Mouse (Mus musculus): ENCODE results near the gene Hoxd13. TPM values are rescaled to one million over a fixed set of nuclear protein-coding genes. Genes with fewer than 3 reads are reported as not detected.

The Hoxd13 gene
- polyA plus RNA-seq, 1 experiment from 2014 or later = 0.09 TPM

GRCm38 (mm10) chr2:74674881-74675665 is 7.0 kb downstream of the Hoxd13 start, which contains the start of gene Hoxd12:
Gene Hoxd12, plus strand, starts transcription at chr2:74675013.
- Histone ChIP-seq H3K4me1 (replicated peaks) (peaks cover 12% of the 10 kb centered on the region; the same call in 1 of the 2 replicates), H3K27me3 (replicated peaks) (peaks cover 92% of the 10 kb centered on the region), H3K27ac (ENCODE audit: poor library complexity, severe bottlenecking) (no peak within 1 kb of the TSS), H3K4me3 (no peak within 1 kb of the TSS), H3K36me3 (no peaks in the 10 kb centered on the region), H3K4me2 (no peak within 1 kb of the TSS), H3K9ac (no peak within 1 kb of the TSS), H3K9me3 (replicated peaks) (no peaks in the 10 kb centered on the region)
- WGBS = 2% methylated on average over 47 of the region's 47 CpGs
- no peak for ATAC-seq (ENCODE audit: insufficient number of reproducible peaks, low FRiP score)

- H3K4me1 ChIP-seq (replicated peaks) = peaks cover 12% of the 10 kb centered on the region; the same call in 1 of the 2 replicates
- no peak overlapping the region for H3K27ac ChIP-seq (ENCODE audit: poor library complexity, severe bottlenecking)
- no peak overlapping the region for H3K9ac ChIP-seq
- 4% methylated on average over 24 of the region's 24 CpGs for WGBS
- no peak for ATAC-seq (ENCODE audit: insufficient number of reproducible peaks, low FRiP score)
- H3K36me3 ChIP-seq = no peaks in the 10 kb centered on the region
- H3K9me3 ChIP-seq (replicated peaks) = no peaks in the 10 kb centered on the region
- peaks cover 94% of the 10 kb centered on the region for H3K27me3 ChIP-seq (replicated peaks)
- no peak overlapping the region for H3K4me3 ChIP-seq
- H3K4me2 ChIP-seq = no peak overlapping the region
Measured at GRCm38 (mm10) chr2:74675666-74676282, 7.7 kb downstream of the Hoxd13 start.

GRCm38 (mm10) chr2:74676376-74677052 is 8.4 kb downstream of the Hoxd13 start:
- Histone ChIP-seq H3K4me3 (no peak overlapping the region), H3K27ac (ENCODE audit: poor library complexity, severe bottlenecking) (no peak overlapping the region), H3K27me3 (replicated peaks) (peaks cover 97% of the 10 kb centered on the region), H3K9ac (no peak overlapping the region), H3K4me2 (no peak overlapping the region), H3K4me1 (replicated peaks) (peaks cover 13% of the 10 kb centered on the region), H3K36me3 (no peaks in the 10 kb centered on the region), H3K9me3 (replicated peaks) (no peaks in the 10 kb centered on the region)
- no peak for ATAC-seq (ENCODE audit: insufficient number of reproducible peaks, low FRiP score)
- whole genome bisulfite sequencing = 6% methylated on average over 9 of the region's 9 CpGs

- H3K36me3 ChIP-seq = no peaks in the 10 kb centered on the region
- peaks cover 97% of the 10 kb centered on the region for H3K27me3 ChIP-seq (replicated peaks)
- H3K27ac ChIP-seq (ENCODE audit: poor library complexity, severe bottlenecking) = no peak overlapping the region
- no peak for ATAC-seq (ENCODE audit: insufficient number of reproducible peaks, low FRiP score)
- no peak overlapping the region for H3K9ac ChIP-seq
- no peaks in the 10 kb centered on the region for H3K9me3 ChIP-seq (replicated peaks)
- H3K4me2 ChIP-seq = no peak overlapping the region
- H3K4me1 ChIP-seq (replicated peaks) = peaks cover 19% of the 10 kb centered on the region
- H3K4me3 ChIP-seq = no peak overlapping the region
- 17% methylated on average over 2 of the region's 2 CpGs for WGBS
Measured at GRCm38 (mm10) chr2:74677106-74677505, 9.0 kb downstream of the Hoxd13 start.

- Histone ChIP-seq H3K9me3 (replicated peaks) (no peaks in the 10 kb centered on the region), H3K4me2 (peak within 1 kb of the TSS; percentile 26; the same call in 1 of the 2 replicates), H3K9ac (no peak within 1 kb of the TSS), H3K4me1 (replicated peaks) (peaks cover 22% of the 10 kb centered on the region), H3K27me3 (replicated peaks) (peaks cover 97% of the 10 kb centered on the region), H3K4me3 (peak within 1 kb of the TSS; percentile 9; the same call in 1 of the 2 replicates), H3K36me3 (no peaks in the 10 kb centered on the region), H3K27ac (ENCODE audit: poor library complexity, severe bottlenecking) (no peak within 1 kb of the TSS)
- ATAC-seq (ENCODE audit: insufficient number of reproducible peaks, low FRiP score) = no peak
- under 1% methylated on average over 15 of the region's 15 CpGs for whole genome bisulfite sequencing
Measured at GRCm38 (mm10) chr2:74678891-74679595, 10.9 kb downstream of the Hoxd13 start, which contains the start of gene Hoxd11. Gene Hoxd11, plus strand, starts transcription at chr2:74679557.

- Histone ChIP-seq H3K27me3 (replicated peaks) (peaks cover 97% of the 10 kb centered on the region), H3K27ac (ENCODE audit: poor library complexity, severe bottlenecking) (no peak overlapping the region), H3K4me2 (peak overlapping the region; percentile 26; the same call in 1 of the 2 replicates), H3K4me3 (peak overlapping the region; percentile 9; the same call in 1 of the 2 replicates), H3K9me3 (replicated peaks) (no peaks in the 10 kb centered on the region), H3K4me1 (replicated peaks) (peaks cover 22% of the 10 kb centered on the region), H3K36me3 (no peaks in the 10 kb centered on the region), H3K9ac (no peak overlapping the region)
- WGBS = 1% methylated on average over 26 of the region's 26 CpGs
- no peak for ATAC-seq (ENCODE audit: insufficient number of reproducible peaks, low FRiP score)
Measured at GRCm38 (mm10) chr2:74679596-74679971, 11.5 kb downstream of the Hoxd13 start.

GRCm38 (mm10) chr2:74679980-74680379 is 11.9 kb downstream of the Hoxd13 start:
- H3K4me1 ChIP-seq (replicated peaks) = peaks cover 22% of the 10 kb centered on the region
- no peaks in the 10 kb centered on the region for H3K9me3 ChIP-seq (replicated peaks)
- H3K27ac ChIP-seq (ENCODE audit: poor library complexity, severe bottlenecking) = no peak overlapping the region
- H3K9ac ChIP-seq = no peak overlapping the region
- H3K36me3 ChIP-seq = no peaks in the 10 kb centered on the region
- peak overlapping the region; percentile 26; the same call in 1 of the 2 replicates for H3K4me2 ChIP-seq
- peak overlapping the region; percentile 9; the same call in 1 of the 2 replicates for H3K4me3 ChIP-seq
- ATAC-seq (ENCODE audit: insufficient number of reproducible peaks, low FRiP score) = no peak
- peaks cover 95% of the 10 kb centered on the region for H3K27me3 ChIP-seq (replicated peaks)
- WGBS = 2% methylated on average over 22 of the region's 23 CpGs

- Histone ChIP-seq H3K27me3 (replicated peaks) (peaks cover 94% of the 10 kb centered on the region), H3K4me1 (replicated peaks) (peaks cover 22% of the 10 kb centered on the region), H3K9ac (no peak overlapping the region), H3K27ac (ENCODE audit: poor library complexity, severe bottlenecking) (no peak overlapping the region), H3K4me3 (no peak overlapping the region), H3K36me3 (no peaks in the 10 kb centered on the region), H3K9me3 (replicated peaks) (no peaks in the 10 kb centered on the region), H3K4me2 (no peak overlapping the region)
- 2% methylated on average over 21 of the region's 21 CpGs for WGBS
- no peak for ATAC-seq (ENCODE audit: insufficient number of reproducible peaks, low FRiP score)
Measured at GRCm38 (mm10) chr2:74680561-74681398, 12.7 kb downstream of the Hoxd13 start.

GRCm38 (mm10) chr2:74681594-74682531 is 13.8 kb downstream of the Hoxd13 start:
- Histone ChIP-seq H3K27ac (ENCODE audit: poor library complexity, severe bottlenecking) (no peak overlapping the region), H3K4me1 (replicated peaks) (peaks cover 22% of the 10 kb centered on the region), H3K9ac (no peak overlapping the region), H3K27me3 (replicated peaks) (peaks cover 88% of the 10 kb centered on the region), H3K4me3 (peak overlapping the region; percentile 40), H3K36me3 (no peaks in the 10 kb centered on the region), H3K9me3 (replicated peaks) (no peaks in the 10 kb centered on the region), H3K4me2 (peak overlapping the region; percentile 61)
- WGBS = under 1% methylated on average over 77 of the region's 78 CpGs
- ATAC-seq (ENCODE audit: insufficient number of reproducible peaks, low FRiP score) = peak; percentile 18; the same call in 1 of the 2 replicates

All from heart, embryonic 12.5 days (tissue).